Mouse (Mus musculus): ENCODE data around the gene Eps8.
A peak's percentile ranks its signal among the peaks of the same experiment; 100 is the strongest.
"Not testable (repeated sequence)": the region's sequence is repeated elsewhere in the genome, so short reads cannot be mapped to it uniquely, and the experiment has no call there.

The Eps8 gene

GRCm38 (mm10) chr6:137470901-137471598 is 183.6 kb downstream of the Eps8 start:
- peak; percentile 15 for DNase-seq (ENCODE audit: low read depth)

- no peak for DNase-seq (ENCODE audit: low read depth)
These were observed 185.1 kb downstream of the Eps8 start for GRCm38 (mm10) chr6:137469541-137469940.

GRCm38 (mm10) chr6:137467696-137468095 is 187.0 kb downstream of the Eps8 start:
- DNase-seq (ENCODE audit: low read depth), result no peak

- no peak for DNase-seq (ENCODE audit: low read depth)
These were observed 188.4 kb downstream of the Eps8 start for GRCm38 (mm10) chr6:137466256-137466655.

GRCm38 (mm10) chr6:137465253-137465652 is 189.4 kb downstream of the Eps8 start:
- DNase-seq (ENCODE audit: low read depth), result no peak

- no peak for DNase-seq (ENCODE audit: low read depth)
These were observed 190.9 kb downstream of the Eps8 start for GRCm38 (mm10) chr6:137463771-137464170.

GRCm38 (mm10) chr6:137458136-137458535 is 196.5 kb downstream of the Eps8 start:
- no peak for DNase-seq (ENCODE audit: low read depth)

GRCm38 (mm10) chr6:137457210-137457609 is 197.5 kb downstream of the Eps8 start:
- DNase-seq (ENCODE audit: low read depth), result no peak

- DNase-seq (ENCODE audit: low read depth), result no peak
These were observed 198.6 kb downstream of the Eps8 start for GRCm38 (mm10) chr6:137456064-137456463.

- DNase-seq (ENCODE audit: low read depth), result peak; percentile 67
These were observed 199.1 kb downstream of the Eps8 start for GRCm38 (mm10) chr6:137455537-137456041.

GRCm38 (mm10) chr6:137446116-137446515 is 208.6 kb downstream of the Eps8 start:
- DNase-seq (ENCODE audit: low read depth), result not testable (repeated sequence)

GRCm38 (mm10) chr6:137443089-137443488 is 211.6 kb downstream of the Eps8 start:
- no peak for DNase-seq (ENCODE audit: low read depth)

- no peak for DNase-seq (ENCODE audit: low read depth)
These were observed 213.9 kb downstream of the Eps8 start for GRCm38 (mm10) chr6:137440559-137441486.

GRCm38 (mm10) chr6:137437902-137438580 is 216.6 kb downstream of the Eps8 start:
- no peak for DNase-seq (ENCODE audit: low read depth)

GRCm38 (mm10) chr6:137437486-137437885 is 217.2 kb downstream of the Eps8 start:
- DNase-seq (ENCODE audit: low read depth), result no peak

- no peak for DNase-seq (ENCODE audit: low read depth)
These were observed 221.0 kb downstream of the Eps8 start for GRCm38 (mm10) chr6:137433521-137434137.

All from naive thymus-derived CD4-positive, alpha-beta T cell, adult 2 months (primary cell).